Mouse (Mus musculus) myocyte (in vitro differentiated cells): ENCODE data around the gene Crybb3. TPM values are rescaled to one million over a fixed set of nuclear protein-coding genes. Genes with fewer than 3 reads are reported as not detected.
A peak's percentile ranks its signal among the peaks of the same experiment; 100 is the strongest.

Experiments used
- H3K27me3 ChIP-seq: one replicate; pipeline ENCODE4 v1.6.1; 2011; ENCODE audit not compliant: control insufficient read depth, insufficient read depth, insufficient read length
- H3K36me3 ChIP-seq: one replicate; pipeline ENCODE4 v1.6.1; 2011; ENCODE audit not compliant: control insufficient read depth, insufficient read depth
- H3K4me2 ChIP-seq: one replicate; pipeline ENCODE4 v1.6.1; 2011; ENCODE audit warnings: low read depth, control low read depth
- H3K4me3 ChIP-seq: one replicate; pipeline ENCODE4 v1.5.1; 2011; ENCODE audit warnings: mild to moderate bottlenecking, control low read depth, moderate library complexity
- H3K79me2 ChIP-seq: one replicate; pipeline ENCODE4 v1.6.1; 2011; ENCODE audit not compliant: control insufficient read depth, insufficient read depth
- H3ac ChIP-seq: one replicate; pipeline ENCODE4 v1.6.1; 2011; ENCODE audit not compliant: control insufficient read depth, insufficient read length
- CEBPB ChIP-seq: IDR thresholded peaks from 2 replicates; pipeline ENCODE4 v1.6.1; 2011; ENCODE audit warnings: mild to moderate bottlenecking, moderate library complexity; ENCODE audit not compliant: poor library complexity, insufficient read depth, severe bottlenecking
- E2F4 ChIP-seq: IDR thresholded peaks from one replicate; pipeline ENCODE4 v1.6.1; 2011; ENCODE audit warnings: mild to moderate bottlenecking, control low read depth, moderate library complexity; ENCODE audit not compliant: insufficient read depth
- MAX ChIP-seq: IDR thresholded peaks from one replicate; pipeline ENCODE4 v1.6.1; 2011; ENCODE audit warnings: low read depth, mild to moderate bottlenecking, control low read depth
- MYOD1 ChIP-seq, 3 experiments: IDR thresholded peaks; one replicate each; pipeline ENCODE4 v1.6.1; 2011; ENCODE audit warnings: control low read depth in 2 of 3, low read depth in 2 of 3, mild to moderate bottlenecking in 2 of 3, moderate library complexity in 1 of 3; ENCODE audit not compliant: insufficient read length in 2 of 3, control insufficient read depth in 1 of 3
- MYOG ChIP-seq, 3 experiments: IDR thresholded peaks; one replicate each; pipeline ENCODE4 v1.6.1; 2011; ENCODE audit warnings: control low read depth in 2 of 3, low read depth in 2 of 3, mild to moderate bottlenecking in 2 of 3; ENCODE audit not compliant: insufficient read length in 2 of 3, control insufficient read depth in 1 of 3, insufficient read depth in 1 of 3
- POLR2A ChIP-seq: IDR thresholded peaks from one replicate; pipeline ENCODE4 v1.6.1; 2011; ENCODE audit warnings: low read depth, mild to moderate bottlenecking, control low read depth, moderate library complexity; ENCODE audit not compliant: insufficient read length
- POLR2AphosphoS2 ChIP-seq: IDR thresholded peaks from one replicate; pipeline ENCODE4 v1.6.1; 2011; ENCODE audit warnings: low read depth, control low read depth; ENCODE audit not compliant: insufficient read length
- REST ChIP-seq: IDR thresholded peaks from one replicate; pipeline ENCODE4 v1.6.1; 2011; ENCODE audit warnings: mild to moderate bottlenecking, control low read depth, moderate library complexity; ENCODE audit not compliant: insufficient read depth, insufficient read length
- SRF ChIP-seq: IDR thresholded peaks from one replicate; pipeline ENCODE4 v1.6.1; 2011; ENCODE audit warnings: low read depth; ENCODE audit not compliant: control insufficient read depth, insufficient read length
- TCF12 ChIP-seq: IDR thresholded peaks from one replicate; pipeline ENCODE4 v1.6.1; 2011; ENCODE audit warnings: mild to moderate bottlenecking, control low read depth; ENCODE audit not compliant: poor library complexity, insufficient read depth, severe bottlenecking
- TCF3 ChIP-seq: IDR thresholded peaks from one replicate; pipeline ENCODE4 v1.6.1; 2011; ENCODE audit warnings: low read depth, control low read depth; ENCODE audit not compliant: insufficient read length
- USF1 ChIP-seq: IDR thresholded peaks from one replicate; pipeline ENCODE4 v1.6.1; 2011; ENCODE audit warnings: low read depth, mild to moderate bottlenecking, control low read depth, moderate library complexity
- polyA plus RNA-seq: library from polyadenylated mRNA; unstranded; fragments of >200 nt; fragmentation: generic; extraction: Trizol; gene quantifications from one replicate; pipeline ENCODE4 v1.2.1, GENCODE M21; 2012; ENCODE audit warnings: missing spikeins

The Crybb3 gene
- polyA plus RNA-seq, 1 experiment: 0.30 TPM

DNA sequence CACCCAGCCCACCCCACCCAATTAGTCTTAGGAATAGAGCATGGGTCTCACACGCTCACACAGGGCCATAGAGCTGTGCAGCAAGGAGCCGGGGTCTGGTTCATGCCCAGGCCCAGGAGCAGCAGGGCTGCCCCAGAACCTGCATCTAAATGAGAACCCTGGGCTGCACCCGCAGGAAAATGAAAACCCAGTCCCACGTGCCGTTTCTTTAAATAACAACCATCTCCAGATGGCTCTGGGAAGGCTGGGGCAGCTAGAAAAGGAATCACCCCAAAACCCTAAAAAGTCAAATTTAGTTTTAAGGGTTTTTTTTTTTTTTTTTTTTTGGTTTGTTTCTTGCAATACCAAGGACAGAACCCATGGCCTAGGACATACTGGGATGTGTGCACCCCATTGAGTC lies 36.0 kb upstream of the Crybb3 start:
- no peak for TF ChIP-seq MYOG (IDR thresholded peaks at IDR 0.05; ENCODE audit: control insufficient read depth in 1 of 3, insufficient read depth in 1 of 3, insufficient read length in 2 of 3, low read depth in 2 of 3)
- TF ChIP-seq POLR2AphosphoS2: no peak
- H3K36me3 ChIP-seq: no peaks in the 10 kb centered on the region
- H3K27me3 ChIP-seq: no peaks in the 10 kb centered on the region
- no peak overlapping the region for H3ac ChIP-seq
- no peak overlapping the region for H3K4me3 ChIP-seq
- H3K79me2 ChIP-seq: no peaks in the 10 kb centered on the region
- no peak overlapping the region for H3K4me2 ChIP-seq

DNA sequence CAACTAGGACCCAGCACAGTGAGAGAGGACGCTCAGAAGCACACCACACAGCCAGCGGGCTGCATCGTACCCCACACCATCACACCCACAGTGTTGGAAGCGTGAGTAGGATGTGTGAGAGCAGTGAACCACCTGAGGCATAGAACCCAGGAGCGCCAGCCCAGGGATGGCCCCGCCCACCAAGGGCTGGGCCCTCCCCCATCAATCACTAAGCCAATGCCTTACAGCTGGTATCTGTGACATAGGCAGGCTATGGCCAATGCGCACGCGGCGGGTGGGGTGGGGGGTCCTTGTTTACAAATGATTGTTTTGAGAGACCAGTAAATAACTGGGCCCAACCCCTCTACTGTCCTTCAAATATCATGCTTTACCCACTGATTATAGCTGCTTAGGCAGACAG lies 34.5 kb upstream of the Crybb3 start:
- TF ChIP-seq POLR2AphosphoS2 (no peak), MYOG (IDR thresholded peaks at IDR 0.05; ENCODE audit: control insufficient read depth in 1 of 3, insufficient read depth in 1 of 3, insufficient read length in 2 of 3, low read depth in 2 of 3) (no peak), CEBPB (no peak), MAX (no peak), POLR2A (no peak), SRF (no peak), REST (no peak), E2F4 (no peak), MYOD1 (IDR thresholded peaks at IDR 0.05; ENCODE audit: control insufficient read depth in 1 of 3, insufficient read length in 2 of 3, low read depth in 2 of 3) (no peak), TCF3 (no peak), USF1 (no peak), TCF12 (no peak)
- Histone ChIP-seq H3ac (no peak overlapping the region), H3K36me3 (no peaks in the 10 kb centered on the region), H3K79me2 (no peaks in the 10 kb centered on the region), H3K4me3 (no peak overlapping the region), H3K27me3 (no peaks in the 10 kb centered on the region), H3K4me2 (no peak overlapping the region)

DNA sequence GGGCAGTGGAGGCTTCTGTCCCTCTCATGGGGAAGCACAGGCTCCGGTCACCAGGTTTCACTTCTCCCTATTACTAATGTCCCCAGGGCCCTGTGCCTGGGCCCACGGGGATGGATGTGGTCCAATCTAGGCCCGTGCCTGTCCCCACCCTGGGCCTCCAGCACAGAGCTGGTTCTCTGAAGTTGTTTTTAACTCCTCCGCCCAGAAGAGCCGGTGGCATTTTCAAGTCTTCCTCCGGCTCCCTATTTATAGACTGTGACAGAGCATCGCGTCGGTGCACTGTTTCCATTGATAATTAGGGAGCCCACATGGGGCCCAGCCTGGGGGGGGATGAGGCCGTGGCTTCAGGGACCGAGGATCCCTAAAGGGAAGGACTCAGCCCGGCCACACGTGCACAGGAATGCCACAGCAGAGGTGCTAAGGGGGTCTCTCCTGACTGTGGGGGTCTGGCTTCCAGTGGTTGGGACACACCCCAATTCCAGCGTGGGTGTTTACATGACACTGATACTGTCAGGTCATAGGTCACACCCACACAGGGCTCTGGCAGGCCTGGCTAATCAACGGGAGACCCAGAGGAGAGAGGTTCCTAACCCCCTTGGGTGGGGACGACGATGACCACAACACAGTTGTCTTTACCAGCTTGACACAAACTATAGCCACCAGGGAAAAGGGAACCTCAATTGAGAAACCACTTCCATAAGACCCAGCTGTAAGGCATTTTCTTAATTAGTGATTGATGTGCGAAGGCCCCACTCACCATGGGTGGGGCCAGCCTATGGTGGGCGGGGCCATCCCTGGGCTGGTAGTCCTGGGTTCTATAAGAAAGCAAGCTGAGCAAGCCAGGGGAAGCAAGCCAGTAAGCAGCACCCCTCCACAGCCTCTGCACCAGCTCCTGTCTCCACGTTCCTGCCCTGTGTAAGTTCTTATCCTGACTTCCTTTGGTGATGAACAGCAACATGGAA lies 33.2 kb upstream of the Crybb3 start:
- Histone ChIP-seq H3K79me2 (no peaks in the 10 kb centered on the region), H3K27me3 (no peaks in the 10 kb centered on the region), H3K36me3 (no peaks in the 10 kb centered on the region), H3K4me2 (peak overlapping the region; percentile 56), H3K4me3 (no peak overlapping the region), H3ac (no peak overlapping the region)
- TF ChIP-seq MYOG (IDR thresholded peaks at IDR 0.05; ENCODE audit: control insufficient read depth in 1 of 3, insufficient read depth in 1 of 3, insufficient read length in 2 of 3, low read depth in 2 of 3) (peak in 1 of 3 experiments; percentile 39), CEBPB (no peak), MAX (no peak), MYOD1 (IDR thresholded peaks at IDR 0.05; ENCODE audit: control insufficient read depth in 1 of 3, insufficient read length in 2 of 3, low read depth in 2 of 3) (peak in 1 of 3 experiments; percentile 57), POLR2AphosphoS2 (no peak), TCF12 (no peak)

DNA sequence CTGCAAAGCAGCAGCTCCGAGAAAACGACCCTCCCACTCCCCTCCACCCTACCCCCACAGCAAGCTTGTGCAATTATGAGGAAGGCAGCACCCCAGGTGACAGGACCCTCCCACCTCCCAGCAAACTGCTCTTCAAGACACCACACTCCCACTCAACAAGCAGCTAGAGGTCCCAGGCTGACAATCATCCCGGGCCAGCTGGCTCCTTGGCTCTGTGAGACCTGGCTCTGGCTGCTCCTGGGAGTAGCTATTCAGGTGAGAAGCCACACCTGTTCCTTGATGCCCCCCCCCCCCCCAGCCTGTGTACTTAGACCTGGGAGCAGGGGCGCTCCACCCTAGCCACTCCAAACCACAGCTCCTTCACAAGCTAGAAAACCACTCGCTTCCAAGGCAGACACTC lies 31.7 kb upstream of the Crybb3 start:
- no peak overlapping the region for H3K4me2 ChIP-seq
- H3ac ChIP-seq: no peak overlapping the region
- TF ChIP-seq SRF (no peak), REST (no peak), TCF12 (no peak), USF1 (no peak), MYOG (IDR thresholded peaks at IDR 0.05; ENCODE audit: control insufficient read depth in 1 of 3, insufficient read depth in 1 of 3, insufficient read length in 2 of 3, low read depth in 2 of 3) (no peak), E2F4 (no peak), POLR2AphosphoS2 (no peak), MAX (no peak), TCF3 (no peak), MYOD1 (IDR thresholded peaks at IDR 0.05; ENCODE audit: control insufficient read depth in 1 of 3, insufficient read length in 2 of 3, low read depth in 2 of 3) (no peak), POLR2A (no peak)
- no peaks in the 10 kb centered on the region for H3K79me2 ChIP-seq
- no peaks in the 10 kb centered on the region for H3K27me3 ChIP-seq
- no peaks in the 10 kb centered on the region for H3K36me3 ChIP-seq
- H3K4me3 ChIP-seq: no peak overlapping the region

DNA sequence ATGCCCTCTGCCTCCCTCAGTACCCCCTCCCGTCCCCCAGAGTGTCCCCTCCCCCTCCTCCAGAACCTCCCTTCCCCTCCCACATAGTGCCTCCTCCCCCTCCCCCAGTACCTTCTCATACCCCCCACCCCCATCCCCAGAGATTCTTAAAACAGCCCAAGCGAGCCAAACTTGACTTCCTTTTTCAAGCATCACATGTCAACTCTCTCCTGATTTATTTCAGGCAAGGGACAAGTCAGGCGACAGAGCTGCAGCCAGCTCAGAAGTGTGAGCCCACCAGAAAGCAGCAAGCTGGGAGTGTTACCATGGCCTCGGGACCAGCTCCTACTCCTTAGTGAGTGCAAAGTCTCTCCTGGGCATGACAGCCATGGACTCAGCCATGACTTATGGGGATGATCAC lies 30.0 kb upstream of the Crybb3 start:
- H3K27me3 ChIP-seq: no peaks in the 10 kb centered on the region
- no peak overlapping the region for H3K4me3 ChIP-seq
- no peaks in the 10 kb centered on the region for H3K79me2 ChIP-seq
- no peak overlapping the region for H3ac ChIP-seq
- TF ChIP-seq REST: no peak
- TF ChIP-seq TCF12: no peak
- no peak for TF ChIP-seq MYOD1 (IDR thresholded peaks at IDR 0.05; ENCODE audit: control insufficient read depth in 1 of 3, insufficient read length in 2 of 3, low read depth in 2 of 3)
- no peak for TF ChIP-seq POLR2AphosphoS2
- no peak for TF ChIP-seq CEBPB
- no peak overlapping the region for H3K4me2 ChIP-seq
- H3K36me3 ChIP-seq: no peaks in the 10 kb centered on the region
